Mouse (Mus musculus) lung, postnatal 0 days (tissue): ENCODE measurements around the gene Cass4. TPM values are rescaled to one million over a fixed set of nuclear protein-coding genes. Genes with fewer than 3 reads are reported as not detected.

Source experiments
- ATAC-seq: fragments of 200-750 bp; cut with Nextera tagmentation; 2 replicates; pipeline ENCODE4 v1.8.0; 2017; ENCODE audit warnings: moderate library complexity
- DNase-seq: peaks from one replicate; pipeline ENCODE4 v3.0.0-alpha.2; 2016; ENCODE audit warnings: low spot score
- H3K27ac ChIP-seq: fragments of 300-500 bp; sonication (generic); 2 replicates; pipeline ENCODE4 v1.5.1; 2014; ENCODE audit warnings: antibody characterized with exemption, mild to moderate bottlenecking, low read length, mixed read lengths
- H3K27me3 ChIP-seq: fragments of 300-500 bp; sonication (generic); replicated peaks from 2 replicates; pipeline ENCODE4 v1.6.1; 2014; ENCODE audit warnings: low read length, mixed read lengths; ENCODE audit not compliant: insufficient read depth
- H3K36me3 ChIP-seq: fragments of 300-500 bp; sonication (generic); 2 replicates; pipeline ENCODE4 v1.6.1; 2014; ENCODE audit warnings: low read length, mixed read lengths; ENCODE audit not compliant: insufficient read depth
- H3K4me1 ChIP-seq: fragments of 300-500 bp; sonication (generic); 2 replicates; pipeline ENCODE4 v1.6.1; 2014; ENCODE audit warnings: antibody characterized with exemption, low read depth, low read length, mixed read lengths; ENCODE audit not compliant: insufficient read depth
- H3K4me2 ChIP-seq: fragments of 300-500 bp; sonication (generic); replicated peaks from 2 replicates; pipeline ENCODE4 v1.6.1; 2014; ENCODE audit warnings: low read depth, mild to moderate bottlenecking, low read length, moderate library complexity, mixed read lengths
- H3K4me3 ChIP-seq: fragments of 300-500 bp; sonication (generic); 2 replicates; pipeline ENCODE4 v1.5.1; 2014; ENCODE audit warnings: low read depth, low read length
- H3K9ac ChIP-seq: fragments of 300-500 bp; sonication (generic); replicated peaks from 2 replicates; pipeline ENCODE4 v1.6.1; 2014; ENCODE audit warnings: low read depth, mild to moderate bottlenecking
- H3K9me3 ChIP-seq: fragments of 300-500 bp; sonication (generic); 2 replicates; pipeline ENCODE4 v1.6.1; 2016; ENCODE audit warnings: low read length, mixed read lengths
- CTCF ChIP-seq: IDR thresholded peaks from 2 replicates; pipeline ENCODE4 v1.5.1; 2016; ENCODE audit warnings: antibody characterized with exemption, mild to moderate bottlenecking
- EP300 ChIP-seq: IDR thresholded peaks from 2 replicates; pipeline ENCODE4 v1.6.1; 2016; ENCODE audit warnings: antibody characterized with exemption, mild to moderate bottlenecking, control low read depth
- WGBS: fragments of 180-500 bp; shearing (Covaris S2); extraction: QIAGEN DNeasy Blood & Tissue Kit; methylation state at CpG from one replicate; pipeline ENCODE4 v1.1.7; 2014; 5-methylcytosine and 5-hydroxymethylcytosine counted together
- polyA plus RNA-seq: library from polyadenylated mRNA; unstranded; fragments of >200 nt; fragmentation: Nextera tagmentation; extraction: Ambion mirVana; gene quantifications from 2 replicates; pipeline ENCODE4 v1.2.1, GENCODE M21; 2015

Gene Cass4
- polyA plus RNA-seq, 1 experiment from 2014 or later: 9.3 TPM

- H3K4me3 ChIP-seq: no peak overlapping the region
- no peak overlapping the region for H3K4me2 ChIP-seq
- no peak overlapping the region for H3K9ac ChIP-seq
- WGBS: 88% methylated on average over 17 of the region's 17 CpGs
- H3K36me3 ChIP-seq: peaks cover 42% of the 10 kb centered on the region
- no peaks in the 10 kb centered on the region for H3K9me3 ChIP-seq
- ATAC-seq: no peak
- no peak for TF ChIP-seq CTCF
- no peak for TF ChIP-seq EP300
- H3K27ac ChIP-seq: no peak overlapping the region
- no peak for DNase-seq
- no peaks in the 10 kb centered on the region; the same call in 1 of the 2 replicates for H3K4me1 ChIP-seq
- H3K27me3 ChIP-seq: no peaks in the 10 kb centered on the region
Observed at GRCm38 (mm10) chr2:172380513-172380912, 13.1 kb upstream of the Cass4 start.

GRCm38 (mm10) chr2:172381341-172381740, 12.3 kb upstream of the Cass4 start:
- TF ChIP-seq CTCF: no peak
- TF ChIP-seq EP300: no peak
- Histone ChIP-seq H3K4me3 (no peak overlapping the region), H3K4me1 (no peaks in the 10 kb centered on the region; the same call in 1 of the 2 replicates), H3K27me3 (no peaks in the 10 kb centered on the region), H3K9me3 (no peaks in the 10 kb centered on the region), H3K4me2 (no peak overlapping the region), H3K36me3 (peaks cover 33% of the 10 kb centered on the region), H3K9ac (no peak overlapping the region), H3K27ac (no peak overlapping the region)
- ATAC-seq (no peak), DNase-seq (no peak)
- WGBS: 94% methylated on average over 11 of the region's 11 CpGs

GRCm38 (mm10) chr2:172381898-172382297, 11.7 kb upstream of the Cass4 start:
- ATAC-seq: no peak
- no peak overlapping the region for H3K9ac ChIP-seq
- H3K27me3 ChIP-seq: no peaks in the 10 kb centered on the region
- DNase-seq: no peak
- H3K4me3 ChIP-seq: no peak overlapping the region
- no peak for TF ChIP-seq EP300
- TF ChIP-seq CTCF: no peak
- 80% methylated on average over 12 of the region's 12 CpGs for WGBS
- peaks cover 32% of the 10 kb centered on the region for H3K36me3 ChIP-seq
- no peaks in the 10 kb centered on the region for H3K9me3 ChIP-seq
- no peak overlapping the region for H3K4me2 ChIP-seq
- H3K4me1 ChIP-seq: no peaks in the 10 kb centered on the region
- no peak overlapping the region for H3K27ac ChIP-seq

DNA sequence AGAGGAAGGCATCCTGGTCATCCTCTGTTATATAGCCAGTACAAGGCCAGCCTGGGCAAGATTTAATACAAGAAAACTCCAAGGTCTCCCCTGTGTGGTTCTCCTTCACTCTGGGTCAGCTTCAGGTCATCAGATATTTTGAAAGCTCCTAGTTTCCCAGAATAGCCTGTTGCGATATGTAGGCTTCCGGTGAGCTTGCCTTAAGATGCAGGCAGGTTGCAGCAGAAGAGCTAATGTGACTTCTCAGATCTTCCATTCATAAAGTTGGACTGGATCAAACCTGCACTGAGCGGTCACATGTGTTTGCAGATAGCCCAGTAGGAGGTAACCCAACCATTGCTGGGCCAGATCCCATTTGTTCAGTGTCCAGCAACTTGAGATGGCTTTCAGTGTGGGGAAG, 8.9 kb upstream of the Cass4 start:
- H3K27me3 ChIP-seq: no peaks in the 10 kb centered on the region
- H3K4me2 ChIP-seq: no peak overlapping the region
- no peak for DNase-seq
- 86% methylated on average over 3 of the region's 3 CpGs for whole genome bisulfite sequencing
- no peaks in the 10 kb centered on the region for H3K9me3 ChIP-seq
- no peak overlapping the region for H3K9ac ChIP-seq
- H3K36me3 ChIP-seq: peaks cover 14% of the 10 kb centered on the region
- no peaks in the 10 kb centered on the region for H3K4me1 ChIP-seq
- H3K4me3 ChIP-seq: no peak overlapping the region
- no peak for ATAC-seq
- no peak overlapping the region for H3K27ac ChIP-seq
- TF ChIP-seq CTCF: no peak
- TF ChIP-seq EP300: no peak

GRCm38 (mm10) chr2:172390341-172390740, 3.3 kb upstream of the Cass4 start:
- 27% methylated on average over 6 of the region's 6 CpGs for WGBS
- Histone ChIP-seq H3K27ac (no peak overlapping the region), H3K36me3 (no peaks in the 10 kb centered on the region), H3K9ac (no peak overlapping the region), H3K4me1 (peaks cover 3% of the 10 kb centered on the region; the same call in 1 of the 2 replicates), H3K4me3 (no peak overlapping the region), H3K9me3 (no peaks in the 10 kb centered on the region), H3K27me3 (no peaks in the 10 kb centered on the region), H3K4me2 (no peak overlapping the region)
- TF ChIP-seq CTCF: no peak
- TF ChIP-seq EP300: no peak
- ATAC-seq: no peak
- DNase-seq: no peak

- H3K27ac ChIP-seq: no peak overlapping the region
- TF ChIP-seq EP300 (no peak), CTCF (no peak)
- no peak overlapping the region for H3K4me3 ChIP-seq
- WGBS: 57% methylated on average over 10 of the region's 10 CpGs
- ATAC-seq: 0 out of 2 replicates have a peak, but pooled peaks have one; percentile 23
- H3K9ac ChIP-seq: no peak overlapping the region
- no peaks in the 10 kb centered on the region for H3K27me3 ChIP-seq
- H3K36me3 ChIP-seq: no peaks in the 10 kb centered on the region
- peak; percentile 53 for DNase-seq
- H3K4me1 ChIP-seq: peaks cover 3% of the 10 kb centered on the region; the same call in 1 of the 2 replicates
- no peaks in the 10 kb centered on the region for H3K9me3 ChIP-seq
- H3K4me2 ChIP-seq: no peak overlapping the region
Observed at GRCm38 (mm10) chr2:172392041-172392521, 1.5 kb upstream of the Cass4 start.

- Histone ChIP-seq H3K9me3 (no peaks in the 10 kb centered on the region), H3K4me3 (peak overlapping the region; percentile 25; the same call in 1 of the 2 replicates), H3K4me2 (peak overlapping the region; percentile 36), H3K36me3 (no peaks in the 10 kb centered on the region), H3K27me3 (no peaks in the 10 kb centered on the region), H3K4me1 (peaks cover 3% of the 10 kb centered on the region; the same call in 1 of the 2 replicates), H3K27ac (peak overlapping the region; percentile 16), H3K9ac (no peak overlapping the region)
- TF ChIP-seq EP300 (no peak), CTCF (no peak)
- 43% methylated on average over 2 of the region's 2 CpGs for WGBS
- no peak for ATAC-seq
- DNase-seq: no peak
Observed at GRCm38 (mm10) chr2:172394052-172394392, 428 bp downstream of the Cass4 start.
